Mouse (Mus musculus) ES-Bruce4 (cell line): ENCODE data around the gene Ap4s1. TPM values are rescaled to one million over a fixed set of nuclear protein-coding genes. Genes with fewer than 3 reads are reported as not detected.
A peak's percentile ranks its signal among the peaks of the same experiment; 100 is the strongest.
"Not testable (repeated sequence)": the region's sequence is repeated elsewhere in the genome, so short reads cannot be mapped to it uniquely, and the experiment has no call there.

Source experiments
- H3K27ac ChIP-seq: 2 replicates; pipeline ENCODE4 v1.5.1; 2012; ENCODE audit warnings: low read length, inconsistent platforms; ENCODE audit not compliant: insufficient read depth
- H3K27me3 ChIP-seq: 2 replicates; pipeline ENCODE4 v1.6.1; 2012; ENCODE audit warnings: mild to moderate bottlenecking, low read length, inconsistent platforms; ENCODE audit not compliant: control insufficient read depth, poor library complexity, insufficient read depth, severe bottlenecking
- H3K36me3 ChIP-seq: 2 replicates; pipeline ENCODE4 v1.6.1; 2012; ENCODE audit warnings: inconsistent platforms, mild to moderate bottlenecking, low read length, moderate library complexity; ENCODE audit not compliant: control insufficient read depth, poor library complexity, insufficient read depth, severe bottlenecking
- H3K4me1 ChIP-seq: one replicate; pipeline ENCODE4 v1.8.1; 2011; ENCODE audit warnings: low read length; ENCODE audit not compliant: control insufficient read depth, insufficient read depth
- H3K4me3 ChIP-seq: 2 replicates; pipeline ENCODE4 v1.5.1; 2011; ENCODE audit warnings: low read depth, mild to moderate bottlenecking, low read length
- H3K9ac ChIP-seq: 2 replicates; pipeline ENCODE4 v1.6.1; 2012; ENCODE audit warnings: low read depth, mild to moderate bottlenecking, inconsistent platforms; ENCODE audit not compliant: poor library complexity, severe bottlenecking
- H3K9me3 ChIP-seq: replicated peaks from 2 replicates; pipeline ENCODE4 v1.6.1; 2012; ENCODE audit warnings: mild to moderate bottlenecking, low read length, inconsistent platforms; ENCODE audit not compliant: control insufficient read depth, poor library complexity, insufficient read depth, severe bottlenecking
- CTCF ChIP-seq: IDR thresholded peaks from one replicate; pipeline ENCODE4 v1.8.1; 2011; ENCODE audit warnings: low read depth, low read length
- EP300 ChIP-seq: IDR thresholded peaks from 2 replicates; pipeline ENCODE4 v1.6.1; 2011; ENCODE audit warnings: low read depth, low read length; ENCODE audit not compliant: insufficient read depth
- POLR2A ChIP-seq: IDR thresholded peaks from one replicate; pipeline ENCODE4 v1.8.1; 2011; ENCODE audit warnings: low read length; ENCODE audit not compliant: insufficient read depth
- polyA plus RNA-seq: library from polyadenylated mRNA; stranded (reverse); fragments of >200 nt; gene quantifications from 2 replicates; pipeline ENCODE4 v1.2.4, GENCODE M21; 2011; ENCODE audit warnings: low read depth; ENCODE audit not compliant: missing spikeins, insufficient read depth, insufficient read length

Ap4s1 gene
- 10.2 and 11.3 TPM in 2 replicates for polyA plus RNA-seq

DNA sequence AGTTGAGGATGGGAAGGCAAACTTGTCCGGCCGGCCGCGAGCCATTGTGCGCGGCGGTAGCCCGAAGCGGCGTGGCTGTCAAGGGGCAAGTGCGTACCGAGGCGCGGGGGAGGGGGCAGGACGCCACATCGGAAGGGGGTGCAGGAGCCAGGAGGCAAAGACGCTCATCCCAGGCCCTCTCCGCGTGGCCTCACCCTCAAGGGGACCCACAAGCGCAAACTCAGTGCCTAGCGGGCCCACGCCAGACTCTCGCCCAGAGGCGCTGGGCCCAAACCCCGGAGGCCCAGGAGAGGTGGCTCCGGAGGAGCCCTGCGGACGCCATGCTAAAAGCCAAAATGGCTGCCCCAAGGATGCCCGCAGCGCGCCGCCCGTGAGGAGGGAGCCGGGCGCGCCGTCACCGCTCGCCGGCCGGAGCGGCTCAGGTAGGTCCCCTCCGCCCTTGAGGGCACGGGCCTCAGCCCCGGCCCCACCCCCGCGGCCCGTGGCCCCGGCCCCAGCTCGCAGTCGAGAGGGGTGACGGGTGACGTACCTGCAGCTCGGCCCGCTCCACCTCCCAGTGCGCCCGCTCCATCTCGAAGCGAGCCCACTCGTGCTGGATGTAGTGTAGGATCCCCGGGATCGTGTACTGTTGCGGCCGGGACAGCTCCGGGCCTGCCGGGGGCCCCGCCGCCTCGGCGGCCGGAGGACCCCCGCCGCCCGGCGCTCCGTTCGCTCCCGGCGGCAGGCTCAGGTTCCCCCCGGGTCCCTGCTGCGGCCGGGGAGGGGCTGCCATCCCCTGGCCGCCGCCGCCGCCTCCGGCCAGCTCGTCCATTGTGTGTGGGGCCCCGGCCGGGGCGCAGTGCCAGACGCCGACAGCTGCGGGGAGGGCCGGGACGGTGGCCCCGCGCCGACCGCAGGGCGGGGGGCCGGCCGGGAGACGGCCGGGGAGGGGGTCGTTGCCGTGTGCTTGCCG, at the start of gene Ap4s1:
Ap4s1 (plus strand) TSS at position 141 of the 952 bp plus-strand sequence.
- Histone ChIP-seq H3K4me1 (no peaks in the 10 kb centered on the region), H3K27ac (peak within 1 kb of the TSS; percentile 88), H3K9me3 (no peaks in the 10 kb centered on the region), H3K4me3 (peak within 1 kb of the TSS; percentile 97), H3K27me3 (no peaks in the 10 kb centered on the region), H3K36me3 (no peaks in the 10 kb centered on the region), H3K9ac (peak within 1 kb of the TSS; percentile 98)
- TF ChIP-seq POLR2A (no peak), EP300 (no peak), CTCF (no peak)

GRCm38 (mm10) chr12:51641871-51642270, 49.0 kb upstream of the Ap4s1 start:
- Histone ChIP-seq H3K27me3 (no peaks in the 10 kb centered on the region), H3K4me3 (no peak overlapping the region)

GRCm38 (mm10) chr12:51649401-51649800, 41.4 kb upstream of the Ap4s1 start:
- not testable (repeated sequence) for H3K27ac ChIP-seq, H3K4me3 ChIP-seq, H3K9me3 ChIP-seq, H3K4me1 ChIP-seq, H3K9ac ChIP-seq, H3K27me3 ChIP-seq
- H3K36me3 ChIP-seq = peaks cover 18% of the 10 kb centered on the region

More at GRCm38 (mm10) chr12:51641871-51642270, 49.0 kb upstream of the Ap4s1 start:
- no peak for TF ChIP-seq EP300
- no peak for TF ChIP-seq CTCF
- TF ChIP-seq POLR2A = no peak
- no peak overlapping the region for H3K9ac ChIP-seq
- no peaks in the 10 kb centered on the region for H3K9me3 ChIP-seq
- H3K27ac ChIP-seq = no peak overlapping the region
- H3K36me3 ChIP-seq = peaks cover 2% of the 10 kb centered on the region
- H3K4me1 ChIP-seq = no peaks in the 10 kb centered on the region

GRCm38 (mm10) chr12:51655944-51656465, 34.8 kb upstream of the Ap4s1 start:
- Histone ChIP-seq H3K9ac (no peak overlapping the region), H3K9me3 (no peaks in the 10 kb centered on the region), H3K36me3 (peaks cover 9% of the 10 kb centered on the region), H3K4me3 (no peak overlapping the region), H3K4me1 (no peaks in the 10 kb centered on the region), H3K27me3 (no peaks in the 10 kb centered on the region), H3K27ac (no peak overlapping the region)
- TF ChIP-seq EP300 = 0 out of 2 replicates have a peak, but pooled peaks have one; percentile 20
- TF ChIP-seq CTCF = no peak

- no peak overlapping the region for H3K9ac ChIP-seq
- no peak for TF ChIP-seq EP300
- no peak for TF ChIP-seq POLR2A
- TF ChIP-seq CTCF = no peak
- peaks cover 1% of the 10 kb centered on the region for H3K4me1 ChIP-seq
- no peaks in the 10 kb centered on the region for H3K36me3 ChIP-seq
- H3K4me3 ChIP-seq = no peak overlapping the region
- H3K9me3 ChIP-seq = no peaks in the 10 kb centered on the region
- no peaks in the 10 kb centered on the region for H3K27me3 ChIP-seq
- no peak overlapping the region for H3K27ac ChIP-seq
These were observed 27.8 kb upstream of the Ap4s1 start for GRCm38 (mm10) chr12:51663011-51663410.

DNA sequence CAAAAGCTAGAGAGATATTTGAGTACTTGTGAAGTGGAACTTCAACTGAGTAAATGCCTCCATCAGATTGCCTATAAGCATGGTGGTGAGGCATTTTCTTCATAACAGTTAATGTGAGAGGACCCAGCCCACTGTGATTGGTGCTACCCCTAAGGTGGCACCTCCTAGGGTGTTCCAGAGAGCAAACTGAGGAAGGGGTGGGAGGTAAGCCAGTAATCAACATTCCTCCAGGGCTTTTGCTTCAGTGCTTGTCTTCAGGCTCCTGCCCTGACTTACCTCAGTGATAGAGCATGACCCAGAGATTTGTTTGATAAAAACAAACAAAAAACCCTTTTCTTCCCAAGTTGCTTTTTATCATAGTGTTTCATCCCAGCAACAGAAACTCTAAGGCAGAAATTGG, 26.9 kb upstream of the Ap4s1 start:
- TF ChIP-seq POLR2A (no peak), CTCF (no peak), EP300 (no peak)
- Histone ChIP-seq H3K9me3 (no peaks in the 10 kb centered on the region), H3K4me1 (peaks cover 1% of the 10 kb centered on the region), H3K36me3 (no peaks in the 10 kb centered on the region), H3K9ac (no peak overlapping the region), H3K4me3 (no peak overlapping the region), H3K27me3 (no peaks in the 10 kb centered on the region), H3K27ac (no peak overlapping the region)
